Comparison of ENCODE assay signal across 8 mouse cellular contexts in the genomic region with DNA sequence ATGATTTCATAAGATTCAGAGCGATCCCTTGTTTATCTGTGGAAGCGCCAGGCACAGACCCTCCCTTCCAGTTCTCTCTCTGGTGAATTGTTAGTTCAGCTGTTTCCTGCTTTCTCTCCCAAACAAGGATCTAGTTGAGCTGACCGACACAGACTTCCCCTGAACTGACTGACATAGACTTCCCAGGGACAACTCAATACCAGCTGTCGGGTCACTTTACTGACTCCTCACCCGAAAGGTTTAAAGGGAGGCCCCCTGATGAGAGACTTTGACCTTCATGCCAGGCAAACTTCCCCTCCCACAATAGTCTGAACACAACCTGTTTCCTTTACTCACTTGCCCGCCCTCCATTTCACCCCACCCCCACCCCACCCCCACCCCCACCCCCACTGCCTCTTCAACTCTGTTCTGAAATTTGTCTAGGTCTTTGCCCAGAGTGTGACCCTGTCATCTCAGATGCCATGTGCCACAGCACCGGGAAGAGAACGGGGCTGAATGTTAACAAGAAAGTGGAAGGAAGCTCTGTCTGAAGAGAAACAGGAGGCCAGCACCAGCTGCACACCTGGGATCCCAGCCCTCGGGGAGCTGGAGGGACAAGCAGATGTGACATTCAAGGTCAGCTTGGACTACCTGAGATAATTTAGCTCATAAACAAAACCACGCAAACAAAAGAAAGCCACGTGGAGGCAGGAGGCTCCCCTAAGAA.
DNase-seq lines count a peak whose midpoint lies in the region; ATAC-seq lines count a peak whose summit lies in the region.

No protein-coding gene starts in this region.

- no peak overlapping the region for H3K4me3 ChIP-seq in forebrain, embryonic 12.5 days (replicated peaks)

- no peaks in the 10 kb centered on the region; the same call in 1 of the 2 replicates for H3K4me1 ChIP-seq in forebrain, embryonic 12.5 days

- no peak for ATAC-seq in forebrain, embryonic 12.5 days (ENCODE audit: low FRiP score)

- WGBS in forebrain, embryonic 12.5 days, result 50% methylated on average over 11 of the region's 11 CpGs

- DNase-seq in adrenal gland, postnatal 14 days, result peak; percentile 11
- DNase-seq in adrenal gland, postnatal 10 days, result no peak
- peak; percentile 39 for DNase-seq in 416B (ENCODE audit: low read depth)
- peak; percentile 70 for DNase-seq in heart, adult 8-10 months (ENCODE audit: low spot score)
- peak; percentile 29 to 49 for DNase-seq in kidney, postnatal 4 days
- no peak for DNase-seq in layer of hippocampus, postnatal 10 days (ENCODE audit: low spot score in 2 of 2)
- no peak for DNase-seq in adrenal gland, postnatal 25 days

- no peaks in the 10 kb centered on the region for H3K9me3 ChIP-seq in forebrain, embryonic 12.5 days

- H3K27me3 ChIP-seq in forebrain, embryonic 12.5 days, result no peaks in the 10 kb centered on the region

- no peak overlapping the region for H3K27ac ChIP-seq in forebrain, embryonic 12.5 days

- H3K9ac ChIP-seq in forebrain, embryonic 12.5 days, result no peak overlapping the region

- H3K4me2 ChIP-seq in forebrain, embryonic 12.5 days, result no peak overlapping the region

- no peaks in the 10 kb centered on the region for H3K36me3 ChIP-seq in forebrain, embryonic 12.5 days (replicated peaks)

Comparison
In these comparisons a context has a peak if more than half of its experiments do, and no peak if none do; other contexts are left out.
1. DNase-seq: peak in adrenal gland, postnatal 14 days (single experiment), 416B (single experiment), heart, adult 8-10 months (single experiment) and kidney, postnatal 4 days (2 of 2); none in adrenal gland, postnatal 10 days (single experiment), layer of hippocampus, postnatal 10 days (0 of 2) and adrenal gland, postnatal 25 days (single experiment).